In the genomic region with DNA sequence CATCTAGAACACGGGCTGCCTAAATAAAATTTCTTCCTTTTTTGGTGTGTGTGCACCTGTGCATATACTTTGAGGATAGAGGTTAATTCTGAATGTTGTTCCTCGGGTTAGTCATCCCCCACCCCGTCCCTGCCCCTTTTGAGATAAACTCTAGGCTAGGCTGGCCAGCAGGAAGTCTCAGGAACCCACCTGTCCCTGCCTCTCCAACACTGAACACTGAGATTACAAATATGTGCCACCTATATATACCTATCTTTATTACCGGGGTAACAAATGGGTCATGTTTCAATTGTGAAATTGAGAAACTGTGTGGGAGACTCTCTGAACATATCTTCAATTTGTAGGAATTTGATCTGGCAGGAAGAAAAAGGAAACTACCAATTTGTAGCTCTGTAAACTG, we compare ENCODE assay signal across 16 mouse cellular contexts.
"Had no signal": no experiment of that assay in that cellular context is flagged by ENCODE, and none has a peak within 500 bp of the region (broad histone marks: within the 10 kb centered on the region; RNA-seq: fewer than 3 reads in every experiment).

No protein-coding gene starts in this region.

- H3K27me3 ChIP-seq: neural tube, embryonic 12.5 days; neural tube, embryonic 13.5 days; neural tube, embryonic 15.5 days; stomach, embryonic 15.5 days had no signal

- H3K4me3 ChIP-seq: neural tube, embryonic 12.5 days; neural tube, embryonic 13.5 days; neural tube, embryonic 15.5 days; stomach, embryonic 15.5 days had no signal

- H3K9me3 ChIP-seq: neural tube, embryonic 12.5 days; neural tube, embryonic 13.5 days; neural tube, embryonic 15.5 days; stomach, embryonic 15.5 days had no signal

- DNase-seq: retina, postnatal 1 day; right cerebral cortex, adult 18-20 months; right cerebral cortex, postnatal 14 days; right cerebral cortex, postnatal 25 days; right cerebral cortex, postnatal 4 days; spleen, adult 18-20 months; thymus, adult 18-20 months; thymus, adult 2 months; thymus, postnatal 14 days; thymus, postnatal 25 days; thymus, postnatal 36 days; thymus, postnatal 4 days had no signal

- H3K9ac ChIP-seq: neural tube, embryonic 12.5 days; neural tube, embryonic 13.5 days; neural tube, embryonic 15.5 days; stomach, embryonic 15.5 days had no signal

- H3K27ac ChIP-seq: neural tube, embryonic 12.5 days; neural tube, embryonic 13.5 days; neural tube, embryonic 15.5 days; stomach, embryonic 15.5 days had no signal

- H3K4me2 ChIP-seq: neural tube, embryonic 12.5 days; neural tube, embryonic 13.5 days; neural tube, embryonic 15.5 days; stomach, embryonic 15.5 days had no signal

- H3K4me1 ChIP-seq: neural tube, embryonic 12.5 days; neural tube, embryonic 13.5 days; neural tube, embryonic 15.5 days; stomach, embryonic 15.5 days had no signal
